Mouse (Mus musculus) WW6 (cell line): ENCODE results near the gene Tjp2.
A peak's percentile ranks its signal among the peaks of the same experiment; 100 is the strongest.

Experiments used
- DNase-seq: peaks from one replicate; pipeline ENCODE4 v3.0.0-alpha.2; 2013; ENCODE audit warnings: low read depth, low spot score

Gene Tjp2

DNA sequence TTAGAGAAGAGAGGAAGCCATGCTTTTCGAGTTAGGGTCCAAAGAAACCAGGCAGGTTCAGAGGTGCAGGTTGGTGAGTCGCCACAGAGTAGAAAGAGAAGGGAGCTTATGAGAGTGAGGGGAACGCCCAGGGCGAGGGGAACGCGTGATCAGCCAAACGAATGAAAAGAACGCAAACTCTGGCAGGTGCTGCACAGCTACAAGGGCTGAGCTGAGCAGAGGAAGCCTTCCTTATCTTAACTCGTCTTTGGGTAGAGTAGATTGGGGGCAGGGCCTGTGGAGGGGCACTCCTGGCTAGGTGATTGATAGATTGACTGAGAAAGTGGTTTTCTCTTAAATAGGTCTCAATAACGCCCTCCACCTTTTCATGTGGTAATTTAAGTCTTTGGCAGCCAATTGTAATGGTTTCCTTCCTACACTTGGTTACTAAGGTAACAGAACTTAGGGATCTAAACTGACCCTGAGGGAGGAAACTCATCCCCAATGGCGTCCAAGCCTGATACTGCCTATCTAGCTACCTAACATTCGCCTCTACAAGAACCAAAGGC, 160.4 kb downstream of the Tjp2 start:
- DNase-seq = peak; percentile 47

DNA sequence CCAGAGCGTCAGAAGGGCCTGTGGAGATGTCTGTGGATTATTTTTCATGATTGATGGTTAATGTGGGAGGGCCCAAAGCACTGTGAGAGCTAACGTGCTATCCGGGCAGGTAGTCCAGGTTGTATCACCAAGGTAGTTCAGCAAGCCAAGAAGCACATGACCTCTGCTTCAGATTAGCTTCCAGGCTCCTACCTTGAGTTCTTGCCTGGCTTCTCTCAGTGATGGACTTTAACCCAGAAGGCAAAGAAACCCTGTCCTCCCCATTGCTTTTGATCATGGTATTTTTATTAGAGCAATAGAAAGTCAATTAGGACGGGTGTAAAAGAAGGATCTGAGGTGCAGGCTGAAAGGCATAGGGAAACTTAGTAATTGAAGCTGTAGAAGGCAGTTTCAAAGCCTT, 161.2 kb downstream of the Tjp2 start:
- DNase-seq = no peak

DNA sequence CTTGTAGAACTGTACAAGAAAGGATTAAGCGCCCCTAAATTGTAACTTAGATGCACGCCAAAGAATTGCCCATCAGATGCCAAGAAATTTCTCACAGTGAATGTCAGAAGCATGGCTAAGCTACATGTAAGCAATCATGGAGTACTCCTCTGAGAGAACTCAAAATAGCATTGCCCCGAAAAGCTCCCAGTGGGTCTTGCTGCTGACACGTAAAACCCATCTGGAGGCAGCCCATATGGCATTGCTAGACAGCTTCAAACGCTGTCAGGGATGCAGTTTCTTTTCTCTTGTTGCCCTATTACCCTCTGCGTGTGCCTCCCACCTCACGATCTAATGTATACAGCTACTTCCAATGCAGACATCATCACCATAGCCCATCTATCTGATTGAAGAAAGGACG, 166.0 kb downstream of the Tjp2 start:
- no peak for DNase-seq

DNA sequence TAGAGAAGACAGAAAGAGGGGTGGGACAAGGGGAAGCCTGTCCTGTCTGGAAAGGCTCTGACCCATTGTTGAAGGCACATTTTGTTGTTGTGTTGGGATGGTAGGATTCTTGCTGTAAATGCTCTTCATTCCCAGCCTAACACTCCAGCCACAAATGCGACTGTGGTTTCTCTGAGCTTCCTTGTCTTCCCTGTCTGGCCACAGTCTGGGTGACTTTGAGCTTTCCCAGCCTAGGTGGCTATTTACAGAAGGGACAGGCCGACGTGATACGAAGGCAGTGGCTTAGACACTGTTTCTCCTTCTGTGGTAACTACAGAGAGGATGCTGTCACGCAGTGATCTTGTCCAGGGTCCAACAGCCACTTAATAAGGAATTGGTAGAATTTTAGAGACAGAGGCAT, 166.8 kb downstream of the Tjp2 start:
- DNase-seq = no peak

DNA sequence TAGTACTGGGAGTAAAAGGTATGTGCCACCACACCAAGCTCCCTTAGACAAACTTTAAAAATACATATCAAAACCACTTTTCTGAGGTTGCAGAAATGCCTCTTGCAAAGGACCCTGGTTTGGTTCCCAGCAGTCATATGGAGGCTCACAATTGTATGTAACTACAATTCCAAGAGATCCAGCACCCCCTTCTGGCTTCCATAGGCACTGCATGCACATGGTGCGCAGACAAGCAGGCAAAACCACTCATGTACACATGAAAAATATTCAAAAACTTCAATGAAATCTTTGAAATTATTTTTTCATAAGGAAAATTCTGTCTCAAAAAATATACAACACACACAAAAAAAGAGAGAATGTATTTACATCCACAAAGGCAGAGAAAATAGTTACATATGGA, 167.9 kb downstream of the Tjp2 start:
- no peak for DNase-seq

DNA sequence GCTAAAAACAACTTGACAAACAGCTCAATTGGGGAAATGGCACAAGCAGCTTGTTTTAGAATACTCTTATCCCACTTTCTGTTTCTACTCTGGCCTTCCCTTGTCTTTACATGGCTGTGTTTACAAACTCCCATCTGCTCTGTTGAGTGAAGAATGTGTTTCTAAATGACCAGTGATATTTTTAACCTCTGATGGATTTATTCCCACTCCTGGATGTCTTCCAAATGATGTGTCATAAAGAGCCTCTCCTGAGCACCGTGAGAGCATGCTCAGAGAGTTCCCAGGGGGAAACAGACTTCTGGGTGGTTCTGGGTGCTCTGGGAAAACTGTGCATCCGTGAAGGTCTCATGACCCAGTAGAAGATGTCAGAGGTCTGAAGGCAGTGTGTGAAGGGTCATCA, 169.9 kb downstream of the Tjp2 start:
- DNase-seq = no peak

DNA sequence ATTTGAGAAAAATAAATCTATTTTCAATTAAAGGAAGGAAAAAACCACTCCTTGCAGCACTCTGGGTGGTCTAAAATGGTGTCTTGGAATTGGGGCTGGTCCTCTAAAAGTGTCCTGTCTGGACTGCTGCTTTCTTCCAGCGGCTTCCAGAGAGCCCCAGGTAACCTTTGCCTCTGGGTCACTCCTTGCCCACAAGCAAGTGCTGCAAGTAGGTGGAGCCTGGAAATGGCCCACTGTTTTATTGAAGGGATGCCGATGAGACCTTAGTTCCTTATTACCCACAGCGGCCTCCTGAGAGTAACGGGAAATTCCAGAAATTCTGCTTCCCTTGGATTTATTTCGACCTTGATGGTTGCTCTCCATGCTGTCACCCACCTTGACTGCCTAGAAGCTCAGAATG, 170.6 kb downstream of the Tjp2 start:
- no peak for DNase-seq

DNA sequence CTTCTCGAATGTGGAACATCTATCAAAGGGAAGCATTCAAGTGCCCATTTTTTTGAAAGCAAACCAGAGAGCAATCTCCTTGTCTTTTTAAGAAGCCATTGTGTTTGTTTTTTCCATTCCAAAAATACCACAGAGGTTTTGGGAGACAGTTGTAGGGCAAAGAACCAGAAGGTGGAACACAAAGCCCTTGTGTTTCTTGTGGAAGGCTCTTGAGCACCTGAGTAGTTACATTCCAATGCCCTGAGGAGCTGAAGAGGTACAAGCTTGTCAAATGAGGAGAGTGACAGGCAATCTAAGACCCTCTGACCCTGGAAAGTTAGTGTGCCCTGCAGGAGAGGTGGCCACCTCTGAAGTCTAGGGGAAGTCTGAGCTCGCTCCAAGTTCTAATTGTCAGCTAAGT, 174.3 kb downstream of the Tjp2 start:
- no peak for DNase-seq

DNA sequence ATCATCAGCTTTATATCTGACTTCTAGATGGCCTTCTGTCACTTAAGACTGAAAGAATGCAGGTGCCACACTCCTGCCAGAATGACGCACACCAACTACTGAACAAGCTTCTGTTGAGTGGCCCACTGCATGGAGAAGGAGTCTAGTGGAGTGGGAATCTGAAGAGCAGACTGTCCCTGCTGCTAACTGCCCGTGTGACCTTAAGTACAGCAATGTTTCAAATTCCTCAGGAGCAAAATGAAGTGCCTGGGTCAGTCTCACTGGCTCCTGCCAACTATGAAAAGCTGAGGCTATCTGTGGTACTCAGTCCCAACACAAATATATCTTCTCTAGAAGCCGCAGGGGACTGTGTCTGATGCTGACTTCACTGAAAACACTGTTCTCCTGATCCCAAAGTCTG, 175.5 kb downstream of the Tjp2 start:
- DNase-seq = no peak

DNA sequence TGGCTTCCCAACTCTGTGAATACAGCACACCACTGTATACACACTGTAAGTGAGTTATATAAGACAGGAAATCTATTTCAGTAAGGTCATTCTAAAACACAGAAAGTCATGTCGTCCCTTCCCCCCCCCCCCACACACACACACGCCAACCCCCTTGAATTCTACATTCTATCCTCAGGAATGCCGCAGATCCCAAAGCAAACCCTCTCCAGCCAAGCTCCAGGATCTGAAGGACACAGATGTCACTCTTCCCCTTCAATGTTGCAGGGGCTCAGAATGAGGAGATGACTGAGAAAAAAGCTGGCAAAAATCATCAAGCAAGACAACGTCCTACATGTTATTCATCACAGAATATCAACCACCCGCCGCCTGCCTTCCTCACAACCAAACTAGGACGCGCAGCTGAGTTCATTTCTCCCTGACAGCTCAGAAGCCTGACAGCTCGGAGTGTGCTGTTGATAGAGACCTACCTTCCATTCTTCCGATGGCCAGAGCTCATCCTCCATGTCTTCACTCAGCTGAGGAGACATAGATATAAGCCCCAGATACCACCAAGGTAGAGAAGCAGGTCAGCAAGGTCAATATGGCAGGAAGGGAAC, 178.3 kb downstream of the Tjp2 start:
- no peak for DNase-seq
